Mouse (Mus musculus): ENCODE results near the gene Dnmt3l. TPM values are rescaled to one million over a fixed set of nuclear protein-coding genes. Genes with fewer than 3 reads are reported as not detected.

Dnmt3l gene
- polyA plus RNA-seq, 1 experiment = 1.8 TPM

- H3K27ac ChIP-seq (ENCODE audit: insufficient read depth, low read length) = no peak overlapping the region
- WGBS = 41% methylated on average over 11 of the region's 11 CpGs
- TF ChIP-seq POLR2A (IDR thresholded peaks at IDR 0.05; ENCODE audit: borderline replicate concordance, insufficient read depth, low read length) (no peak), CTCF (IDR thresholded peaks at IDR 0.05; ENCODE audit: borderline replicate concordance, insufficient read depth, low read depth, low read length) (no peak)
- peaks cover 12% of the 10 kb centered on the region; the same call in 1 of the 2 replicates for H3K4me1 ChIP-seq (ENCODE audit: control insufficient read depth, insufficient read depth, low read length)
- H3K27me3 ChIP-seq (ENCODE audit: control insufficient read depth, insufficient read depth, low read length) = no peaks in the 10 kb centered on the region
- no peak overlapping the region for H3K4me3 ChIP-seq (replicated peaks; ENCODE audit: insufficient read depth, low read depth, low read length)
- peak in 1 of 2 experiments; percentile 11 for DNase-seq
These were observed 63.1 kb downstream of the Dnmt3l start for GRCm38 (mm10) chr10:78104555-78105490.

- Histone ChIP-seq H3K4me3 (replicated peaks; ENCODE audit: insufficient read depth, low read depth, low read length) (peak overlapping the region; percentile 11), H3K27ac (ENCODE audit: insufficient read depth, low read length) (no peak overlapping the region), H3K27me3 (ENCODE audit: control insufficient read depth, insufficient read depth, low read length) (no peaks in the 10 kb centered on the region), H3K4me1 (ENCODE audit: control insufficient read depth, insufficient read depth, low read length) (peaks cover 12% of the 10 kb centered on the region; the same call in 1 of the 2 replicates)
- DNase-seq = peak; percentile 47 to 63
- 10% methylated on average over 12 of the region's 12 CpGs for WGBS
- no peak for TF ChIP-seq CTCF (IDR thresholded peaks at IDR 0.05; ENCODE audit: borderline replicate concordance, insufficient read depth, low read depth, low read length)
- TF ChIP-seq POLR2A (IDR thresholded peaks at IDR 0.05; ENCODE audit: borderline replicate concordance, insufficient read depth, low read length) = peak; percentile 20; the same call in 1 of the 2 replicates
These were observed 63.8 kb downstream of the Dnmt3l start for GRCm38 (mm10) chr10:78105548-78105947.

Other genes with a start within 250 kb of the Dnmt3l start
- not detected in 2 replicates for gene Gm9639, start 246.9 kb upstream of the Dnmt3l start, polyA plus RNA-seq (2012; rRNA removed)
- gene Gm19668, start 242.8 kb upstream of the Dnmt3l start, polyA plus RNA-seq (2012; rRNA removed) = not detected in 2 replicates
- not detected in 2 replicates for gene Gm9507, start 230.1 kb upstream of the Dnmt3l start, polyA plus RNA-seq (2012; rRNA removed)
- gene Gm2696, start 227.3 kb upstream of the Dnmt3l start, polyA plus RNA-seq (2012; rRNA removed) = not detected in 2 replicates
- not detected in 2 replicates for gene Krtap10-4, start 214.9 kb upstream of the Dnmt3l start, polyA plus RNA-seq (2012; rRNA removed)
- not detected in 2 replicates for gene Krtap10-10, start 206.0 kb upstream of the Dnmt3l start, polyA plus RNA-seq (2012; rRNA removed)
- gene Gm36176, start 195.1 kb upstream of the Dnmt3l start, polyA plus RNA-seq (2012; rRNA removed) = not detected in 2 replicates
- gene Gm10318, start 189.1 kb upstream of the Dnmt3l start, polyA plus RNA-seq (2012; rRNA removed) = not detected in 2 replicates
- gene Gm3285, start 180.0 kb upstream of the Dnmt3l start, polyA plus RNA-seq (2012; rRNA removed) = not detected in 2 replicates
- 1.5 and 1.8 TPM in 2 replicates for gene Lrrc3, start 139.4 kb upstream of the Dnmt3l start, polyA plus RNA-seq (2012; rRNA removed)
- gene Trpm2, start 71.4 kb upstream of the Dnmt3l start, polyA plus RNA-seq (2012; rRNA removed) = 29.8 and 32.5 TPM in 2 replicates
- 69.3 and 74.5 TPM in 2 replicates for gene 1810043G02Rik, start 63.4 kb upstream of the Dnmt3l start, polyA plus RNA-seq (2012; rRNA removed)
- 98.6 and 108 TPM in 2 replicates for gene Pfkl, start 31.9 kb upstream of the Dnmt3l start, polyA plus RNA-seq (2012; rRNA removed)
- gene Aire, start 1.7 kb downstream of the Dnmt3l start, polyA plus RNA-seq (2012; rRNA removed) = 0.08 and 0.16 TPM in 2 replicates
- gene Icosl, start 27.4 kb downstream of the Dnmt3l start, polyA plus RNA-seq (2012; rRNA removed) = 5.5 and 8.2 TPM in 2 replicates
- gene D10Jhu81e, start 127.8 kb downstream of the Dnmt3l start, polyA plus RNA-seq (2012; rRNA removed) = 169 and 172 TPM in 2 replicates
- 17.2 and 17.8 TPM in 2 replicates for gene Pwp2, start 143.2 kb downstream of the Dnmt3l start, polyA plus RNA-seq (2012; rRNA removed)
- gene Trappc10, start 202.7 kb downstream of the Dnmt3l start, polyA plus RNA-seq (2012; rRNA removed) = 74.3 and 75.0 TPM in 2 replicates